Mouse (Mus musculus): ENCODE data around the gene Alg5.

Gene Alg5

GRCm38 (mm10) chr3:54741965-54742364, 6.6 kb downstream of the Alg5 start:
- DNase-seq, result no peak

- peak in 1 of 2 experiments; percentile 61 for DNase-seq
These were observed 10.5 kb downstream of the Alg5 start for GRCm38 (mm10) chr3:54745799-54746198.

- DNase-seq, result no peak
These were observed 18.1 kb downstream of the Alg5 start for GRCm38 (mm10) chr3:54753411-54753810.

GRCm38 (mm10) chr3:54755145-54756041, 20.1 kb downstream of the Alg5 start, which contains the start of gene Smad9:
Gene Smad9, plus strand, starts transcription at chr3:54755582.
- peak; percentile 70 to 80 for DNase-seq

GRCm38 (mm10) chr3:54756058-54756457, 20.7 kb downstream of the Alg5 start:
- peak; percentile 29 to 39 for DNase-seq

- DNase-seq, result no peak
These were observed 22.1 kb downstream of the Alg5 start for GRCm38 (mm10) chr3:54757446-54757845.

- DNase-seq, result no peak
These were observed 23.9 kb downstream of the Alg5 start for GRCm38 (mm10) chr3:54759211-54759610.

- no peak for DNase-seq
These were observed 25.2 kb downstream of the Alg5 start for GRCm38 (mm10) chr3:54760321-54761115.

- no peak for DNase-seq
These were observed 25.9 kb downstream of the Alg5 start for GRCm38 (mm10) chr3:54761258-54761657.

- DNase-seq, result peak; percentile 43 to 68
These were observed 29.1 kb downstream of the Alg5 start for GRCm38 (mm10) chr3:54764418-54764817.

- DNase-seq, result peak in 1 of 2 experiments; percentile 16
These were observed 30.2 kb downstream of the Alg5 start for GRCm38 (mm10) chr3:54765521-54765920.

GRCm38 (mm10) chr3:54766034-54766433, 30.7 kb downstream of the Alg5 start:
- DNase-seq, result no peak

- no peak for DNase-seq
These were observed 31.5 kb downstream of the Alg5 start for GRCm38 (mm10) chr3:54766811-54767210.

GRCm38 (mm10) chr3:54768592-54768991, 33.3 kb downstream of the Alg5 start:
- DNase-seq, result no peak

GRCm38 (mm10) chr3:54769349-54770275, 34.3 kb downstream of the Alg5 start:
- DNase-seq, result no peak

GRCm38 (mm10) chr3:54773613-54774012, 38.3 kb downstream of the Alg5 start:
- DNase-seq, result no peak

- DNase-seq, result no peak
These were observed 40.8 kb downstream of the Alg5 start for GRCm38 (mm10) chr3:54775989-54776631.

- no peak for DNase-seq
These were observed 55.3 kb downstream of the Alg5 start for GRCm38 (mm10) chr3:54790601-54791000.

GRCm38 (mm10) chr3:54791822-54792677, 56.7 kb downstream of the Alg5 start:
- DNase-seq, result no peak

- no peak for DNase-seq
These were observed 58.4 kb downstream of the Alg5 start for GRCm38 (mm10) chr3:54793762-54794161.

- no peak for DNase-seq
These were observed 60.0 kb downstream of the Alg5 start for GRCm38 (mm10) chr3:54795379-54795778.

All from kidney, postnatal 36 days (tissue).